Mouse (Mus musculus) small intestine, adult 2 months (tissue): ENCODE measurements around the gene Theg.

Experiments used
- CTCF ChIP-seq: fragments of 200-500 bp; IDR thresholded peaks from 2 replicates; pipeline ENCODE4 v1.5.1; 2012; ENCODE audit warnings: low read depth, mild to moderate bottlenecking, control low read depth, inconsistent platforms, low read length, moderate library complexity, mixed read lengths; ENCODE audit not compliant: insufficient replicate concordance, insufficient read length; ENCODE audit errors: extremely low read depth
- POLR2A ChIP-seq: fragments of 200-500 bp; IDR thresholded peaks from 2 replicates; pipeline ENCODE4 v1.6.1; 2012; ENCODE audit warnings: low read depth, mild to moderate bottlenecking, control low read depth, inconsistent platforms, low read length, moderate library complexity

DNA sequence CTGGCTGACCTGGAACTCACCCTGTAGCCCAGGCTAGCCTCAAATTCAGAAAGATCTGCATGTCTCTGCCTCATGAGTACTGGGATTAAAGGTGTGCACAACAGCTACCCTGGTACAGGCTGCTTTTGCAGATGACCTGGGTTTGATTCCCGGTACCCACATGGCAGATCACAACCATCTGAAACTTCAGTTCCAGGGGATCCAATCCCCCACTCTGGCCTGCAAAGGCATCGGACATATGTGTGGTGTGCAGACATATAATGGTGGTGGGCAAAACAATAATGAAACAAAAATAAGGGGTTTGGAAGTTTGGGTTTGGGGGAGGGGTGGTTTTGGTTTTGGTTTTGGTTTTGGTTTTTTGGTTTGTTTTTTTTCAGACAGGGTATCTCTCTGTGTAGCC lies 15.8 kb downstream of the Theg start:
- no peak for TF ChIP-seq CTCF
- TF ChIP-seq POLR2A, result no peak
